8 mouse cellular contexts compared by ENCODE assay signal in the genomic region with DNA sequence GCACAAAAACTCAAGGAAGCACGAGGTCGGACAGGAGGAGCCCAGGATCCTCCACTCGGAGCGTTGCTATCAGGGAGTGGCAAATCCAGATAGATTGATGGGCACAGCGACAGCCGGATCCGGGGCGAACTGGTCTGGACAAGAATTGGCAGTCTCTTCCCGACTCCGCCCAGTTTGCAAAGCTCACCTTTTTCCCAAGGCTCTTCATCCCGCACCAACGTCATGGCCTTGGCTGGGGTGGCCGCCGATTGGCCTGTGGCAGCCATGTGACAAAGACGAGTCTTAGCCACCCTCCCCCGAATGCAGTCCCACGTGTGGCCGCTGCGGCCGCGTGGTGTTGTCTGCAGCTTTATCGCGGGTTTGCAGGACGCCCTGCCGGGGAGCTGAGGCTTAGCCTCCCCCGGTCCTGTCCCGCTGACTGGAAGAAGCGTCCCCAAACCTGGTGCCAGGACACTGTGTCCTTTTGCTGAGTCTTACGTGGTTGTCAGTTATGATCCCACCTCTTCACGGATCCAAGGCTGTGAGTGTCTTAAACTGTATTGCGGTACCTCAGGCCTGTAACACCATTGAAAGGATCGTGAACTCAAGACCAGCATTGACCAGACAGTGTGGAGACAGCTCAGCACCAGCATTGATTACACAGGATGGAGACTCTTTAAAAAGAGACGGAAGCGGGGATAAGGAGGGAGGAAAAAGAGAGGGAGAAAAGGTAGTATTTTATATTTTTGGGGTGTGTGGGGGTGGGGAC. TPM values are rescaled to one million over a fixed set of nuclear protein-coding genes. Genes with fewer than 3 reads are reported as not detected.
DNase-seq lines count a peak whose midpoint lies in the region.

No protein-coding gene starts in this region.

- intact Hi-C loops in left cerebral cortex, postnatal 14 days (cut with DNase I): no loop called here

- DNase-seq in adrenal gland, adult (ENCODE audit: inconsistent age in 2 of 2, low spot score in 1 of 2): peak; percentile 99
- DNase-seq in embryo, embryonic 10 days (ENCODE audit: low spot score): peak; percentile 99
- peak; percentile 92 for DNase-seq in gastrocnemius, postnatal 10 days
- DNase-seq in induced T-regulatory cell, adult 2 months (ENCODE audit: low read depth): peak; percentile 94
- DNase-seq in left cerebral cortex, postnatal 14 days (ENCODE audit: low spot score in 2 of 2): peak; percentile 93 to 97
- peak; percentile 98 for DNase-seq in mesoderm, embryonic 11.5 days (ENCODE audit: low read depth, low spot score)
- peak; percentile 92 to 96 for DNase-seq in right cerebral cortex, postnatal 36 days (ENCODE audit: low spot score in 2 of 2)
- DNase-seq in yolk sac, embryonic 10.5 days (ENCODE audit: low spot score): peak; percentile 99

RNA-seq across cellular contexts. Expression of a gene that starts 19.3 kb away (rescaled TPM):
- total RNA-seq in gastrocnemius, postnatal 10 days (2021): 10 to 100 TPM; 75.4 to 89.6 TPM
- total RNA-seq in left cerebral cortex, postnatal 14 days (2021): 100 to 1,000 TPM; 135 to 140 TPM

RNA-seq across cellular contexts. Expression of a gene that starts 37.9 kb away (rescaled TPM):
- 10 to 100 TPM; 16.3 to 24.5 TPM for total RNA-seq in gastrocnemius, postnatal 10 days (2021)
- under 1 TPM; 0.11 to 0.25 TPM for total RNA-seq in left cerebral cortex, postnatal 14 days (2021)

RNA-seq across cellular contexts. Expression of a gene that starts 56.9 kb away (rescaled TPM):
- not detected for total RNA-seq in gastrocnemius, postnatal 10 days (2021)
- total RNA-seq in left cerebral cortex, postnatal 14 days (2021): not detected

Comparison
In these comparisons a context has a peak if more than half of its experiments do, and no peak if none do; other contexts are left out.
1. Peak in every context shown above with its lines: DNase-seq.
2. RNA of a gene that starts 37.9 kb away (total RNA-seq): 16.3 to 24.5 TPM in gastrocnemius, postnatal 10 days; 0.11 to 0.25 TPM in left cerebral cortex, postnatal 14 days; every median in the first group is over 10 times any median in the second.